Mouse (Mus musculus): ENCODE data around the gene Cav1.

- TF ChIP-seq GATA1 (IDR thresholded peaks at IDR 0.05; ENCODE audit: low read length) (no peak), TAL1 (IDR thresholded peaks at IDR 0.05; ENCODE audit: low read length) (no peak)
These were observed 39.7 kb upstream of the Cav1 start for GRCm38 (mm10) chr6:17266466-17266865.
